Mouse (Mus musculus): ENCODE results near the gene Rnf43. TPM values are rescaled to one million over a fixed set of nuclear protein-coding genes. Genes with fewer than 3 reads are reported as not detected.
A peak's percentile ranks its signal among the peaks of the same experiment; 100 is the strongest.

Rnf43 gene
- polyA plus RNA-seq, 1 experiment from 2014 or later = 3.8 TPM

GRCm38 (mm10) chr11:87754603-87755002, 92.1 kb downstream of the Rnf43 start:
- H3K4me3 ChIP-seq (replicated peaks) = peak overlapping the region; percentile 83
- H3K27ac ChIP-seq = peak overlapping the region; percentile 100
- no peak for ATAC-seq (ENCODE audit: low read depth)
- DNase-seq = peak; percentile 64
- peak overlapping the region; percentile 98 for H3K9ac ChIP-seq
- no peaks in the 10 kb centered on the region for H3K9me3 ChIP-seq (replicated peaks)
- WGBS (ENCODE audit: insufficient replicate concordance) = 15% methylated on average over 5 of the region's 5 CpGs
- peak overlapping the region; percentile 88 for H3K4me2 ChIP-seq
- peaks cover 23% of the 10 kb centered on the region for H3K36me3 ChIP-seq
- H3K4me1 ChIP-seq (replicated peaks) = peaks cover 69% of the 10 kb centered on the region
- no peaks in the 10 kb centered on the region for H3K27me3 ChIP-seq

- Histone ChIP-seq H3K9ac (peak overlapping the region; percentile 98), H3K4me2 (peak overlapping the region; percentile 88), H3K27me3 (peaks cover 4% of the 10 kb centered on the region), H3K4me3 (replicated peaks) (peak overlapping the region; percentile 83), H3K27ac (peak overlapping the region; percentile 100), H3K9me3 (replicated peaks) (no peaks in the 10 kb centered on the region), H3K36me3 (peaks cover 23% of the 10 kb centered on the region), H3K4me1 (replicated peaks) (peaks cover 70% of the 10 kb centered on the region)
- ATAC-seq (ENCODE audit: low read depth) (peak; percentile 71), DNase-seq (peak; percentile 95)
- WGBS (ENCODE audit: insufficient replicate concordance) = 9% methylated on average over 17 of the region's 17 CpGs
Observed at GRCm38 (mm10) chr11:87755360-87756017, 93.0 kb downstream of the Rnf43 start.

- peaks cover 23% of the 10 kb centered on the region for H3K36me3 ChIP-seq
- peak overlapping the region; percentile 98 for H3K9ac ChIP-seq
- DNase-seq = peak; percentile 71
- peaks cover 70% of the 10 kb centered on the region for H3K4me1 ChIP-seq (replicated peaks)
- peaks cover 13% of the 10 kb centered on the region for H3K27me3 ChIP-seq
- H3K27ac ChIP-seq = peak overlapping the region; percentile 100
- WGBS (ENCODE audit: insufficient replicate concordance) = 14% methylated on average over 15 of the region's 15 CpGs
- peak; percentile 24 for ATAC-seq (ENCODE audit: low read depth)
- H3K9me3 ChIP-seq (replicated peaks) = no peaks in the 10 kb centered on the region
- H3K4me3 ChIP-seq (replicated peaks) = peak overlapping the region; percentile 83
- H3K4me2 ChIP-seq = peak overlapping the region; percentile 88
Observed at GRCm38 (mm10) chr11:87756251-87756820, 93.8 kb downstream of the Rnf43 start.

GRCm38 (mm10) chr11:87757001-87757954, 94.8 kb downstream of the Rnf43 start:
- Histone ChIP-seq H3K9me3 (replicated peaks) (no peaks in the 10 kb centered on the region), H3K4me1 (replicated peaks) (peaks cover 65% of the 10 kb centered on the region), H3K9ac (peak overlapping the region; percentile 98), H3K36me3 (peaks cover 23% of the 10 kb centered on the region), H3K4me3 (replicated peaks) (peak overlapping the region; percentile 83), H3K27me3 (peaks cover 22% of the 10 kb centered on the region), H3K27ac (peak overlapping the region; percentile 100), H3K4me2 (peak overlapping the region; percentile 88)
- DNase-seq = no peak
- WGBS (ENCODE audit: insufficient replicate concordance) = 10% methylated on average over 25 of the region's 25 CpGs
- ATAC-seq (ENCODE audit: low read depth) = no peak

GRCm38 (mm10) chr11:87758161-87758911, 95.8 kb downstream of the Rnf43 start:
- peaks cover 23% of the 10 kb centered on the region for H3K36me3 ChIP-seq
- H3K4me2 ChIP-seq = peak overlapping the region; percentile 88
- H3K9me3 ChIP-seq (replicated peaks) = no peaks in the 10 kb centered on the region
- WGBS (ENCODE audit: insufficient replicate concordance) = 21% methylated on average over 7 of the region's 7 CpGs
- peak overlapping the region; percentile 98 for H3K9ac ChIP-seq
- peaks cover 33% of the 10 kb centered on the region for H3K27me3 ChIP-seq
- peak overlapping the region; percentile 100 for H3K27ac ChIP-seq
- peak overlapping the region; percentile 83 for H3K4me3 ChIP-seq (replicated peaks)
- DNase-seq = peak; percentile 61
- peak; percentile 24 for ATAC-seq (ENCODE audit: low read depth)
- H3K4me1 ChIP-seq (replicated peaks) = peaks cover 57% of the 10 kb centered on the region

GRCm38 (mm10) chr11:87758957-87759608, 96.6 kb downstream of the Rnf43 start:
- Histone ChIP-seq H3K9ac (no peak overlapping the region), H3K27me3 (peaks cover 40% of the 10 kb centered on the region), H3K27ac (peak overlapping the region; percentile 100), H3K36me3 (peaks cover 23% of the 10 kb centered on the region), H3K4me1 (replicated peaks) (peaks cover 57% of the 10 kb centered on the region), H3K9me3 (replicated peaks) (no peaks in the 10 kb centered on the region), H3K4me2 (0 out of 2 replicates have a peak overlapping the region, but pooled peaks have one; percentile 88), H3K4me3 (replicated peaks) (no peak overlapping the region)
- DNase-seq (no peak), ATAC-seq (ENCODE audit: low read depth) (peak; percentile 38)
- 12% methylated on average over 4 of the region's 4 CpGs for WGBS (ENCODE audit: insufficient replicate concordance)

- H3K4me3 ChIP-seq (replicated peaks) = no peak overlapping the region
- H3K4me2 ChIP-seq = no peak overlapping the region
- peaks cover 57% of the 10 kb centered on the region for H3K4me1 ChIP-seq (replicated peaks)
- DNase-seq = peak; percentile 70
- H3K27ac ChIP-seq = peak overlapping the region; percentile 74
- peaks cover 23% of the 10 kb centered on the region for H3K36me3 ChIP-seq
- H3K27me3 ChIP-seq = peaks cover 45% of the 10 kb centered on the region
- WGBS (ENCODE audit: insufficient replicate concordance) = under 1% methylated on average over 3 of the region's 3 CpGs
- no peaks in the 10 kb centered on the region for H3K9me3 ChIP-seq (replicated peaks)
- no peak overlapping the region for H3K9ac ChIP-seq
- peak; percentile 12 for ATAC-seq (ENCODE audit: low read depth)
Observed at GRCm38 (mm10) chr11:87759609-87760005, 97.1 kb downstream of the Rnf43 start.

GRCm38 (mm10) chr11:87760301-87761081, 98.0 kb downstream of the Rnf43 start, which contains the start of gene Tspoap1:
Gene Tspoap1, plus strand, starts transcription at chr11:87760541.
- Histone ChIP-seq H3K4me1 (replicated peaks) (peaks cover 52% of the 10 kb centered on the region), H3K27ac (peak within 1 kb of the TSS; percentile 74), H3K36me3 (peaks cover 23% of the 10 kb centered on the region), H3K4me2 (no peak within 1 kb of the TSS), H3K9ac (peak within 1 kb of the TSS; percentile 28; the same call in 1 of the 2 replicates), H3K9me3 (replicated peaks) (no peaks in the 10 kb centered on the region), H3K4me3 (replicated peaks) (0 out of 2 replicates have a peak within 1 kb of the TSS, but pooled peaks have one; percentile 2), H3K27me3 (peaks cover 54% of the 10 kb centered on the region)
- WGBS (ENCODE audit: insufficient replicate concordance) = 7% methylated on average over 23 of the region's 23 CpGs
- ATAC-seq (ENCODE audit: low read depth) (no peak), DNase-seq (peak; percentile 50)

- DNase-seq (no peak), ATAC-seq (ENCODE audit: low read depth) (no peak)
- WGBS (ENCODE audit: insufficient replicate concordance) = 57% methylated on average over 11 of the region's 11 CpGs
- H3K9me3 ChIP-seq (replicated peaks) = no peaks in the 10 kb centered on the region
- no peak overlapping the region for H3K4me2 ChIP-seq
- no peak overlapping the region for H3K4me3 ChIP-seq (replicated peaks)
- H3K27me3 ChIP-seq = peaks cover 62% of the 10 kb centered on the region
- peaks cover 52% of the 10 kb centered on the region for H3K4me1 ChIP-seq (replicated peaks)
- no peak overlapping the region; the same call in 1 of the 2 replicates for H3K27ac ChIP-seq
- no peak overlapping the region for H3K9ac ChIP-seq
- H3K36me3 ChIP-seq = peaks cover 20% of the 10 kb centered on the region
Observed at GRCm38 (mm10) chr11:87761181-87761721, 98.7 kb downstream of the Rnf43 start.

All from liver, embryonic 13.5 days (tissue).